Mouse (Mus musculus) intestine, embryonic 16.5 days (tissue): ENCODE data around the gene Brd2. TPM values are rescaled to one million over a fixed set of nuclear protein-coding genes. Genes with fewer than 3 reads are reported as not detected.
A peak's percentile ranks its signal among the peaks of the same experiment; 100 is the strongest.

ENCODE experiments used
- ATAC-seq: fragments of 200-750 bp; cut with Nextera tagmentation; 2 replicates; pipeline ENCODE4 v1.8.0; 2017; ENCODE audit warnings: moderate TSS enrichment, moderate library complexity
- H3K27ac ChIP-seq: fragments of 300-500 bp; sonication (generic); 2 replicates; pipeline ENCODE4 v1.5.1; 2014; ENCODE audit warnings: mild to moderate bottlenecking, low read length
- H3K27me3 ChIP-seq: fragments of 300-500 bp; sonication (generic); replicated peaks from 2 replicates; pipeline ENCODE4 v1.6.1; 2014; ENCODE audit warnings: low read length, control low read depth, mixed read lengths; ENCODE audit not compliant: control insufficient read depth, insufficient read depth
- H3K36me3 ChIP-seq: fragments of 300-500 bp; sonication (generic); 2 replicates; pipeline ENCODE4 v1.6.1; 2014; ENCODE audit warnings: low read length, control low read depth; ENCODE audit not compliant: control insufficient read depth, insufficient read depth
- H3K4me1 ChIP-seq: fragments of 300-500 bp; sonication (generic); 2 replicates; pipeline ENCODE4 v1.6.1; 2014; ENCODE audit warnings: low read length, control low read depth, mixed read lengths; ENCODE audit not compliant: control insufficient read depth, insufficient read depth
- H3K4me2 ChIP-seq: fragments of 300-500 bp; sonication (generic); 2 replicates; pipeline ENCODE4 v1.6.1; 2014; ENCODE audit warnings: low read depth, low read length, control low read depth
- H3K4me3 ChIP-seq: fragments of 300-500 bp; sonication (generic); 2 replicates; pipeline ENCODE4 v1.5.1; 2014; ENCODE audit warnings: mild to moderate bottlenecking, low read length
- H3K9ac ChIP-seq: fragments of 300-500 bp; sonication (generic); 2 replicates; pipeline ENCODE4 v1.6.1; 2014; ENCODE audit warnings: low read depth, low read length
- H3K9me3 ChIP-seq: fragments of 300-500 bp; sonication (generic); 2 replicates; pipeline ENCODE4 v1.6.1; 2016; ENCODE audit warnings: low read length, control low read depth; ENCODE audit not compliant: control insufficient read depth
- WGBS: fragments of 180-500 bp; shearing (Covaris S2); extraction: QIAGEN DNeasy Blood & Tissue Kit; methylation state at CpG from one replicate; pipeline ENCODE4 v1.1.7; 2014; 5-methylcytosine and 5-hydroxymethylcytosine counted together
- polyA plus RNA-seq: library from polyadenylated mRNA; unstranded; fragments of >200 nt; fragmentation: Nextera tagmentation; extraction: Ambion mirVana; gene quantifications from 2 replicates; pipeline ENCODE4 v1.2.1, GENCODE M21; 2015

The Brd2 gene
- polyA plus RNA-seq, 1 experiment from 2014 or later: 72.3 TPM

DNA sequence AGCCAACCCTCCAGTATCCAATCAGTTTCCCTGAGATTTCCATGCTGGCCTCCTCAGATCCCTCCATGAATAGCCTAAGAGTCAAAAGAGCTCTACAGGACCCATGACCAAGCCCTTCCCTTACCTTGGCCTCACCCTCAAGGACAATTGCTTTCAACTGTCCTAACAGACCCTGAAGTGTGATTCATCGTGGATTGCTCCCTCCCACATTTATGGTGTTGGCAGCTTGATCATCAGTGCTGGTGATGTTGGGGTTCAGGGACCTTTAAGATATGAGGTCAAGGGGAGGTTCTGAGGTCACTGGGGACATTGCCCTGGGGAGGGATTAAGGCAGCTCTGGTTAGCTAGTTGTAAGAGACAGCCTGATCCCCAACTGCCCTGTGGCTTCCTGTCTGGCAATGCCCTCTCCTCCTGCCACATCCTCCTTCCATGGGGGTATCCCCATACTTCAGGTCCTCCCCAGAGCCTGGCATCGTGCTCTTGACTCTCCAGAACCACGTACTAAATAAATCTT is 25.9 kb downstream of the Brd2 start:
- H3K27me3 ChIP-seq: no peaks in the 10 kb centered on the region
- H3K27ac ChIP-seq: no peak overlapping the region
- H3K4me1 ChIP-seq: peaks cover 4% of the 10 kb centered on the region; the same call in 1 of the 2 replicates
- no peak overlapping the region for H3K4me3 ChIP-seq
- H3K9me3 ChIP-seq: no peaks in the 10 kb centered on the region
- 63% methylated on average over 3 of the region's 3 CpGs for WGBS
- H3K9ac ChIP-seq: no peak overlapping the region
- no peak overlapping the region for H3K4me2 ChIP-seq
- H3K36me3 ChIP-seq: no peaks in the 10 kb centered on the region
- no peak for ATAC-seq

DNA sequence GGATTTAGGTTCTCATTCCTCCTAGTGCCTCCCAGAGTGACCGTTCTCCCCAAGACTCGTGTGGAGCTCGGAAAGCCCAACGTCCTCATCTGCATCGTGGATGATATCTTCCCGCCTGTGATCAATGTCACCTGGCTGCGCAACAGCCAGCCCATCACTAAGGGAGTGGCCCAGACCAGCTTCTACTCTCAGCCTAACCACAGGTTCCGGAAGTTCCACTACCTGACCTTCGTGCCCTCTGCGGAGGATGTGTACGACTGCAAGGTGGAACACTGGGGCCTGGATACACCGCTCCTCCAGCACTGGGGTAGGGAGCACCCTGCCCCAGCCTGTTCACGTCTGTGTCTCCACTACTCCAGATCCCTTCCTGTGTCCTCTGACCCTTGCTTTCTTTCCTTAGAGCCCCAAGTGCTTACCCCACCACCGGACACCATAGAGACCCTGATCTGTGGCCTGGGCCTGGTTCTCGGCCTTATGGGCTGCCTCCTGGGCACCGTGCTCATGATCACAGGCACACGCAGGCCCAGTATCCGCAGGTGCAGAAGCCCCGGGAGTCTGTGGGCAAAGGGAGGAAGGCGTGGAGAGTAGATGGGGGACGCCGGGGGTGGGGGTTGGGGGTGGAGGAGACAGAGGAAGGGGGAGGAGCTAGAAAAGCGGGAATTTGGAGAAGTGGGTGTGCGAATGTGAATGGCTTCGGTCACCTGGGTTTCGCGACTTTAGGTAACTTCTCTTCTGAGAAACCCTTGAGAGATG is 28.0 kb downstream of the Brd2 start:
- no peak overlapping the region for H3K9ac ChIP-seq
- no peaks in the 10 kb centered on the region; the same call in 1 of the 2 replicates for H3K4me1 ChIP-seq
- ATAC-seq: no peak
- H3K27ac ChIP-seq: no peak overlapping the region
- H3K4me3 ChIP-seq: no peak overlapping the region
- H3K27me3 ChIP-seq: no peaks in the 10 kb centered on the region
- no peaks in the 10 kb centered on the region for H3K36me3 ChIP-seq
- H3K9me3 ChIP-seq: no peaks in the 10 kb centered on the region
- WGBS: 80% methylated on average over 27 of the region's 27 CpGs
- no peak overlapping the region for H3K4me2 ChIP-seq

DNA sequence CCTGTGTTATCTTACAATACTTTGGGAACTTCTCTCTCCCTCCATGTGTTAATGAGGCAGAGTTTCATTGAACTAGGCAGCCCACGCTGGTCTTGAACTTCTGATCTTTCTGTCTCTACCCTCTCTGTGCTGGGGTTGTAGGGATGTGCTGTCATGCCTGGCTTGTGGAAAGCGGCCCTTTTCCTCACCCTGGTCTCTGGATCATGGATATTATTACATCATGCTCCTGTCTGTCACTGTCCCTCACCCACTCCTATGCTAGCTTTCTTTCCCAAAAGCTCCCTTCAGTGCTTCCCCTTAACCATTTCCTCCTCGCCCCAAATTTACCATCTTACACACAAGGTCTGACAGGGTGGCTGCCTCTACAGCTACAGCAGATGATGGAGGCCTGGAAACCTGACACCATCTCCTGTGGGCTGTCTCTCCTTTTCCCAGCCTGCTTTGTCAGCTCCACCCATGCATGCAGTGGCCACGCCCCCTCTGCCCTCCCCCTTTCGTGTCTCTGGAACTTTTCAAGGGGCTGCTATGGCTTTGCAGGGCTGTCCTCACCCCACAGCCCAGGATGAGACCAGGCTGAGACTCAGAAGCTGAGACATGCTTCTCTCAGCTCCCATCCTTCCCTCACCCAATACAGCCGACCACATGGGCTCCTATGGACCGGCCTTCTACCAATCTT is 29.1 kb downstream of the Brd2 start:
- Histone ChIP-seq H3K4me3 (no peak overlapping the region), H3K27ac (no peak overlapping the region), H3K27me3 (no peaks in the 10 kb centered on the region), H3K4me2 (no peak overlapping the region), H3K36me3 (no peaks in the 10 kb centered on the region), H3K4me1 (no peaks in the 10 kb centered on the region), H3K9me3 (no peaks in the 10 kb centered on the region), H3K9ac (0 out of 2 replicates have a peak overlapping the region, but pooled peaks have one; percentile 3)
- WGBS: 29% methylated on average over 7 of the region's 7 CpGs
- peak; percentile 66 for ATAC-seq

DNA sequence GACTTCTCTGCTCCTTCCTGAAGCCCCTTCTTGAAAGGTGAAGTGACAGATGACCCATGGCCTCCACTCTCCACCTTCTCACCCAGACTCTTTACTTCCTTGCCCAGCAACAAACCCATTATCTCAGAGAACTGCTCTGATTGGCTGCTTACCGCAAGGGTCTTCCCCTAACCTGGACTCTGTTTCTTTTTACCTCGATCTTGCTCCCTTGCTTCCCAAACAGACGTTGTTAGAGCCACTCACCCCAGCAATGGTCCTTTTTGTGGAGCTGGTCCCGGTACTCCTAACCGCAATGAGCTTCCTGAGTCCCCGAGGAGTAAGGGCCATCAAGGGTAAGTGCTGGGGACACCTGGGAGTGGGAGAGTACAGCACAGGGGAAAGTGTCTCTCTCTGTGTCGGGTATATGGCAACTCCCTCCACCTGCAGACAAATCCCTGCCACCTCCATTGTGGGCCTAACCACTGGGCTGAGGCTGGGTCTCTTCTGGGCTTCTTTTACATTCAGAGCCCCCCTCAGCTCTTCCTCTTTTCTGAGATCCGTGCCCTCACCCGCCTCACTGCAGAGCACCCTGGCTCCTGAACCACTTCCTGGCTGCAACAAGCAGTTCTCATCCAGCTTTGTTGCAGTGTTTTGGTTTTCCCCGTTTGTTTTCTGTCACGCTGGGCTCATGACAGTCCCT is 30.1 kb downstream of the Brd2 start, which contains the start of gene H2-Oa:
Gene H2-Oa, plus strand, starts transcription at position 144 of the 679 bp plus-strand sequence.
- no peaks in the 10 kb centered on the region for H3K4me1 ChIP-seq
- H3K27me3 ChIP-seq: no peaks in the 10 kb centered on the region
- H3K27ac ChIP-seq: no peak within 1 kb of the TSS
- no peak within 1 kb of the TSS for H3K9ac ChIP-seq
- no peaks in the 10 kb centered on the region for H3K36me3 ChIP-seq
- no peaks in the 10 kb centered on the region for H3K9me3 ChIP-seq
- no peak within 1 kb of the TSS for H3K4me2 ChIP-seq
- 37% methylated on average over 11 of the region's 11 CpGs for WGBS
- ATAC-seq: no peak
- no peak within 1 kb of the TSS for H3K4me3 ChIP-seq

DNA sequence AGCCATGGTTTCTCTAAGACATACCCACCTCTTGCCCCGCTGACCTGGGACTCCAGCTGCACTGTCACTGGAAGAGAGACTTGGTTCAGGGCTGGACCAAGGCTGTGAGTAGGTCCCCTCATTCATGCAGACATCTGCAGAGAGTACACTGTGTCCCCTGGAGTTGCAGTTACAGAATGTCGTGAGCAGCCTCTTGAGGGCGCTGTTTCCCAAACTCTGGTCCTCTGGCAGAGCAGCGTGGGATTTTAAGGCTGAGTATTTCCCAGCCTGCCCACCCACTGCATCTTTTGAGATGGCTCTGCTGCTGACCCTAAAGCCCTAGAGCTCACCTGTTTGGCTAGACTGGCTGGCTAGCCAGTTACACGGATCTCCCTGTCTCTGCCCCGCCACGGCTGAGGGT is 31.5 kb downstream of the Brd2 start:
- Histone ChIP-seq H3K9me3 (no peaks in the 10 kb centered on the region), H3K36me3 (no peaks in the 10 kb centered on the region), H3K27ac (no peak overlapping the region), H3K27me3 (no peaks in the 10 kb centered on the region), H3K4me1 (no peaks in the 10 kb centered on the region), H3K9ac (no peak overlapping the region), H3K4me3 (no peak overlapping the region), H3K4me2 (no peak overlapping the region)
- no peak for ATAC-seq
- WGBS: 53% methylated on average over 7 of the region's 7 CpGs

DNA sequence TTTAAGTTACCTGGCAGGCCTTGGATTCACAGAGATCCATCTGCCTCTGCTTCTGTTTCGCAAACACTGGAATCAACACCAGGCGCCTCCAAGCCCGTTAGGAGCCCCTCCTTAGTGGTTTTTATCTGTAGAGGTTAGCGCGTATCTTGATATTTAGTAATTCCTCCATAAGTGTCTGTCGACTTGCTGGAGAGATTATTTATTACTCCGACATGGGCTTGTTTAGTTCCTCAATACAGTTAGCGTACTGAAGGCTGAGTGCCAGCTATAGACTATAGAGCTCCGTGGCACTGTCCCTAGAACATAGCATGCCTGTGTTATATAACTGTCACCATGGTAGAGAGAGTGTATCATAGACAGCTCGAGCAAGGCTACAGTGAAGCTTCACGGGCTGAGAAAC is 34.3 kb downstream of the Brd2 start:
- Histone ChIP-seq H3K4me3 (no peak overlapping the region), H3K4me2 (no peak overlapping the region), H3K4me1 (no peaks in the 10 kb centered on the region), H3K9ac (no peak overlapping the region), H3K9me3 (no peaks in the 10 kb centered on the region), H3K36me3 (no peaks in the 10 kb centered on the region), H3K27me3 (no peaks in the 10 kb centered on the region), H3K27ac (no peak overlapping the region)
- ATAC-seq: no peak
- 54% methylated on average over 11 of the region's 11 CpGs for WGBS

DNA sequence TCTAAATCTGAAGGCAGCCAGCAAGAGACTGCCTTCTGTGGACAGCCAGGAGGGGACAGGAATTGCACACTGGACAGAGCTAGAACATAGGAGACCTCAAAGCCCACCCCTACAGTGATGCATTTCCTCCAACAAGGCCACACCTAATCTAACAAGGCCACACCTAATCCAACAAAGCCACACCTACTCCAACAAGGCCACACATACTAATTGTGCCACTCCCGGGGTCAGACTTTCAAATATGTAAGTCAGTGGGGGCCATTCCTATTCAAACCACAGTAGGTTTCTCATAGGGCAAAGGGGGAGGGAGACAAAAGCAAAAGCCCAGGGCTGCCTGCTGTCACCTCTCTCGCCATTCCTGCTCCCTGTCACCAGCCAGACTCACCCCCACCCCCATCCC is 35.0 kb downstream of the Brd2 start:
- H3K36me3 ChIP-seq: no peaks in the 10 kb centered on the region
- ATAC-seq: no peak
- WGBS: 32% methylated on average over 2 of the region's 2 CpGs
- no peaks in the 10 kb centered on the region for H3K4me1 ChIP-seq
- H3K27ac ChIP-seq: no peak overlapping the region
- H3K4me3 ChIP-seq: no peak overlapping the region
- no peaks in the 10 kb centered on the region for H3K9me3 ChIP-seq
- H3K9ac ChIP-seq: no peak overlapping the region
- H3K4me2 ChIP-seq: no peak overlapping the region
- no peaks in the 10 kb centered on the region for H3K27me3 ChIP-seq

DNA sequence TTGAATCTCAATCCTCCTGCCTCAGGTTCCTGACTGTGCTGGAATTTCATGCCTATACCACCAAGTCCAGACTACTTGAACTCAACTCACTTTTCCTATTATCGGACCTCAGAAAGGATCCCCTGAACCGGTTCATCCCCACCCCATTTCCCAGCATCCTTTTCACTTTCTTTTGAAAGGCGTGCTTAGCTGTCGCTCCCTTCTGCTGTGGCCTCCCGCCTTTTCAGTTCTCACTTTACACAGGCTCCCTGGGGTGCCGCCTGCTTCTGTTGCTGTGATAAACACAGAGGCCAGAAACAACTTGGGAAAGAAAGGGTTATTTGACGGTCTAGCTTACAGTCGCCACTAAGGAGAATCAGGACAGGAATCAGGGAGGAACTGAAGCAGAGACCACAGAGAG is 39.3 kb downstream of the Brd2 start:
- H3K4me2 ChIP-seq: no peak overlapping the region
- H3K4me1 ChIP-seq: no peaks in the 10 kb centered on the region
- no peaks in the 10 kb centered on the region for H3K36me3 ChIP-seq
- no peak for ATAC-seq
- no peaks in the 10 kb centered on the region for H3K27me3 ChIP-seq
- 11% methylated on average over 8 of the region's 8 CpGs for WGBS
- H3K27ac ChIP-seq: no peak overlapping the region
- H3K9ac ChIP-seq: no peak overlapping the region
- no peak overlapping the region for H3K4me3 ChIP-seq
- H3K9me3 ChIP-seq: no peaks in the 10 kb centered on the region; the same call in 1 of the 2 replicates

DNA sequence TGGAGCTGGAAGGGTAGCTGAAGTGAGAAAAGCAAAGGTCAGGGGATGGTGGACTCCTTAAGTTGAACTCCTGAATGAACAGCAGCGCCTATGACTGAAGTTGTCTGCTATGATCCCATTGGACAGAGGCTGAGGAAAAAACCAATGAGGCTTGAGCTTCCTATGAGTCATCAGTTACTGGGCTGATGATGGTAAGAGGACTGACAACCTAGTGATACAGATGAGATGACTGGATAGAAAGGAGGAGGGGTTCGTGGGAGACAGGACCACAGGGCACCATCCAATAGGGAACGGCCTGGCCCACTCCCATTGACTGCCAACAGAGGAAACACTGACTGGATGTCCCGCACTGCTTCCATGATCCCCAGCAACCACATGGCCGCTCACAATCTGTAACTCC is 42.8 kb downstream of the Brd2 start:
- WGBS: 20% methylated on average over 5 of the region's 5 CpGs
- Histone ChIP-seq H3K9ac (no peak overlapping the region), H3K27ac (no peak overlapping the region), H3K4me2 (no peak overlapping the region), H3K36me3 (no peaks in the 10 kb centered on the region), H3K4me3 (no peak overlapping the region), H3K9me3 (no peaks in the 10 kb centered on the region; the same call in 1 of the 2 replicates), H3K27me3 (peaks cover 9% of the 10 kb centered on the region; the same call in 1 of the 2 replicates), H3K4me1 (no peaks in the 10 kb centered on the region)
- ATAC-seq: peak; percentile 72; the same call in 1 of the 2 replicates
